Mouse (Mus musculus) embryonic facial prominence, embryonic 10.5 days (tissue): ENCODE measurements around the gene Celsr2. TPM values are rescaled to one million over a fixed set of nuclear protein-coding genes. Genes with fewer than 3 reads are reported as not detected.
A peak's percentile ranks its signal among the peaks of the same experiment; 100 is the strongest.

Experiments used
- DNase-seq: peaks from one replicate; pipeline ENCODE4 v3.0.0-alpha.2; 2017; ENCODE audit warnings: low spot score
- H3K27ac ChIP-seq: fragments of 300-500 bp; sonication (generic); replicated peaks from 2 replicates; pipeline ENCODE4 v1.5.1; 2016; ENCODE audit warnings: mild to moderate bottlenecking
- H3K27me3 ChIP-seq: fragments of 300-500 bp; sonication (generic); replicated peaks from 2 replicates; pipeline ENCODE4 v1.6.1; 2016; ENCODE audit warnings: low read depth, mild to moderate bottlenecking; ENCODE audit not compliant: poor library complexity, severe bottlenecking
- H3K36me3 ChIP-seq: fragments of 300-500 bp; sonication (generic); replicated peaks from 2 replicates; pipeline ENCODE4 v1.6.1; 2016; ENCODE audit warnings: mild to moderate bottlenecking, moderate library complexity
- H3K4me1 ChIP-seq: fragments of 300-500 bp; sonication (generic); 2 replicates; pipeline ENCODE4 v1.6.1; 2016
- H3K4me3 ChIP-seq: fragments of 300-500 bp; sonication (generic); 2 replicates; pipeline ENCODE4 v1.5.1; 2016; ENCODE audit warnings: mild to moderate bottlenecking, moderate library complexity
- H3K9me3 ChIP-seq: fragments of 300-500 bp; sonication (generic); 2 replicates; pipeline ENCODE4 v1.6.1; 2016; ENCODE audit warnings: mild to moderate bottlenecking
- WGBS: fragments of 180-500 bp; shearing (Covaris S2); methylation state at CpG from one replicate; pipeline ENCODE4 v1.1.7; 2016; 5-methylcytosine and 5-hydroxymethylcytosine counted together
- polyA plus RNA-seq: library from polyadenylated mRNA; unstranded; fragments of >200 nt; fragmentation: Nextera tagmentation; extraction: Ambion mirVana; gene quantifications from 2 replicates; pipeline ENCODE4 v1.2.1, GENCODE M21; 2016

Celsr2 gene
- polyA plus RNA-seq, 1 experiment from 2014 or later: 10.2 TPM

DNA sequence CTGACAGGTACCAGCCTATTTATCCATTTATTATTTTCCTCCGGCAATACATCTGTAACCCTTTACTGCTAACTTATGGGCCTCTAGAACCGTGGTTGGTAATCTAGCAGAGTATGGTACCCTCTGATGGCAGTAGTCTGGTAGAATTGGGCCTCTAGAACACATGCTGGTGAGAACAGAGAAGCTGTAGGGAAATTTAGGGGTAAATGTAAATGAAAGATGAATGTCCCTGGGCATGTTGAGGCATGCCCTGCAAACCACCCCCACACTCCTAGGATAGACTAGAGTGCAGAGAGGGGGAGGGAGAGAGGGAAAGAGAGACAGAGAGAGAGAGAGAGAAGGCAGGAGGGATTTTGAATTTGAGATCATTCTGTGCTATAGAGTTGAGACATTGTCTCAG is 30.9 kb downstream of the Celsr2 start:
- Histone ChIP-seq H3K36me3 (peaks cover 31% of the 10 kb centered on the region), H3K27ac (peak overlapping the region; percentile 87), H3K27me3 (no peaks in the 10 kb centered on the region), H3K9me3 (no peaks in the 10 kb centered on the region), H3K4me3 (peak overlapping the region; percentile 72), H3K4me1 (peaks cover 51% of the 10 kb centered on the region)
- 45% methylated on average over 2 of the region's 2 CpGs for WGBS
- DNase-seq: no peak

DNA sequence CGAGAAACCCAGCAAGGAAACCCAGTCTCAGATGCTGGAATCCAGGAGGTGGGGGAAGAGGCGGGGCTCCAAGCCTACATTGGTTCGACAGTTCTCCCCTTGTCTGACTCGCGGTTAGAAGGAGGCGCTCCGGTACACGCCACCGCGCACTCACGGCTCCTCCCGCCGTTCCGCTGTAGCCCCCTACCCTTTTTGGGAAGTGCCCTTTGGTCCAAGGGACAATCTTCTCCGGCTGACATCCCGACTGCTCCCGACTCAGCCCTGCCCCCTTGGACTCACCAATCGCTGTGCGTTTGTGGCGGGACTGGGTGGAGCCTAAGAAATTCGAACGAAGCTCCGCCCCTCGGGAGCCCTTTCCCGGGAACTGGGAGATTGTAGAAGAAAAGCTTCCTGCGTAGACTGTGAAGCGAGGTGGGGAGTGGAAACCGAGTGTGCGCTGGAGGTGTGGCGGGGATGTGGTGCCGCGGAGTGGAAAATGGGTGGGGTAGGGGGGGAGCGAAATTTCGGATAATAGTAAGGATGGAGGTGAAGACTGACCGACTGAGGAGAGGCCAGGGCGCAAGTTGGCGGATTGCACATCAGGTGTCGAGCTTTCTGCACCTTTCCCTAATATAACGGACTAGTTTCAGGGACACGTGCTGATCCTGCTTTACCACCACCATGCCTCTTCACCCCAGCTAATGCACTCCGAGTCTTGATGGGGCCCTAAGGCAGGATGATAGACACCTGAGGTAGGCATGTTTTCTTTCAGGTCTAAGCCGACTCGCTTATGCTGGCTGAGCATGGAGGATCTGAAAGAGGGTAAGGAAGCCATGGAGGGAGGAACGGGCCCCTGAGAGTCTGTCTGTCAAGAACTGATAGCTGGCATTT is 31.6 kb downstream of the Celsr2 start, which contains the start of gene Psrc1:
TSS of gene Psrc1 (plus strand) at position 355 of the 870 bp plus-strand sequence.
- Histone ChIP-seq H3K4me1 (peaks cover 47% of the 10 kb centered on the region), H3K36me3 (peaks cover 31% of the 10 kb centered on the region), H3K4me3 (peak within 1 kb of the TSS; percentile 72), H3K27ac (peak within 1 kb of the TSS; percentile 87), H3K9me3 (no peaks in the 10 kb centered on the region), H3K27me3 (no peaks in the 10 kb centered on the region)
- peak; percentile 94 for DNase-seq
- under 1% methylated on average over 44 of the region's 44 CpGs for WGBS

DNA sequence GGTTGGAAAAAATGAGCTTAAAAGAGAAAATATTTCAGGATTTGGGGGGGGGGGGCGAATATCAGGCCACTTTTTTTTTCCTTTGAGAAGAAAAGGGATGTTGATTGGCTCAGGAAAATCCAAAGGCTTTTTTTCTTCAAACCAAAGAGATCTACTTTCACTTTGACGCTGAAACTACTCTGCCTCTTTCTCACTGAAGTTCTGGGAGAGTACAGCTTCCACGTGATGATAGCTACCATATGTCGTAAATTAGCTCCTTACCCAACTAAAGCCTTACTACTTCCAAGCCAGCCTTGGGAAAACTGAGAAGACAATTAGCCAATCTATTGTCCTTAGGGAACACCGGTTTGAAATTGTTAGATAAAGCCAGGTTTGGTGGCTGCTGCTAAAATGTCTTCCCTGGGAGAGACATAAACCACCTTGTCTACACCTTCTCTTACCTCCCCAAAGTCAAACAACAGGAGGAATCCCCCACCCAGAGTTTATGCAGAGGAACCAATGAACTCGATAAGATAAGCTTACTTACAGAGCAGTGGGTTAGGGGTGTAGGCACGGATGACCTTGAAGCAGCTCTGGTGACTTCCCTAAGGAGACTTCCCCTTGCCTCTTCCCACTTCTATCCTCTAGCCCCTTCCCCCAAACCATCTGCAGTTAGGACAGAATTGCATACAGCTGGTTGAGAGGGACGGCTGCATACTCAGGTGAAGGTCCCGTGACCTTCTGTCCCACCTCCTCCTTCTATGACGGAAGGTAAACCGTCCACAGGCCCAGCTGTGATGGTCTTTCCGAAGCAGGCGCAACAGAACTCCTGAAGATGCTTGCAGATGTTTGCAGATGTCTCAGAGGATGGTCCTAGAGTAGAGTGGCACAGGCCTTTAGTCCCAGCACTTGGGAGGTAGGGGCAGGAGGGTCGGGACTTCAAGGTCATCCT is 33.1 kb downstream of the Celsr2 start:
- Histone ChIP-seq H3K27ac (peak overlapping the region; percentile 87), H3K4me3 (peak overlapping the region; percentile 72), H3K36me3 (peaks cover 24% of the 10 kb centered on the region), H3K9me3 (no peaks in the 10 kb centered on the region), H3K4me1 (peaks cover 43% of the 10 kb centered on the region), H3K27me3 (no peaks in the 10 kb centered on the region)
- 48% methylated on average over 14 of the region's 14 CpGs for WGBS
- peak; percentile 38 for DNase-seq

DNA sequence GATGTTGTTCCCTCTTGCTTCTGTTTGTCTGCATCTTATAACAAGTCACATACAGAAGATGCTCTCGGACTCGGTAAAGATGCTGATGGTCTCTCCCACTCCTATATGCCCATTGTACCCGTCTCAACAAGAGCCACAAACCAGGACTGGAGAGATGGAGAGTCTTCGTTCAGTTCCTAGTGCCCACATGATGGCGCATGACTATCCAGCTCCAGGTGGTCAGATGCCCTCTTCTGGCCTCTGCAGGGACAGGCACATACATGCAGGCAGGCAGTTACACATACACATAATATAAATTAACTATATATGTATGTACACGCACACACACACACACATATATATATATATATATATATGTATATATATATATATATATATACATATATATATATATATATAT is 34.7 kb downstream of the Celsr2 start:
- no peaks in the 10 kb centered on the region for H3K27me3 ChIP-seq
- no peaks in the 10 kb centered on the region for H3K9me3 ChIP-seq
- WGBS: 72% methylated on average over 6 of the region's 6 CpGs
- peaks cover 9% of the 10 kb centered on the region for H3K36me3 ChIP-seq
- no peak overlapping the region for H3K4me3 ChIP-seq
- H3K27ac ChIP-seq: no peak overlapping the region
- H3K4me1 ChIP-seq: peaks cover 43% of the 10 kb centered on the region
- no peak for DNase-seq

DNA sequence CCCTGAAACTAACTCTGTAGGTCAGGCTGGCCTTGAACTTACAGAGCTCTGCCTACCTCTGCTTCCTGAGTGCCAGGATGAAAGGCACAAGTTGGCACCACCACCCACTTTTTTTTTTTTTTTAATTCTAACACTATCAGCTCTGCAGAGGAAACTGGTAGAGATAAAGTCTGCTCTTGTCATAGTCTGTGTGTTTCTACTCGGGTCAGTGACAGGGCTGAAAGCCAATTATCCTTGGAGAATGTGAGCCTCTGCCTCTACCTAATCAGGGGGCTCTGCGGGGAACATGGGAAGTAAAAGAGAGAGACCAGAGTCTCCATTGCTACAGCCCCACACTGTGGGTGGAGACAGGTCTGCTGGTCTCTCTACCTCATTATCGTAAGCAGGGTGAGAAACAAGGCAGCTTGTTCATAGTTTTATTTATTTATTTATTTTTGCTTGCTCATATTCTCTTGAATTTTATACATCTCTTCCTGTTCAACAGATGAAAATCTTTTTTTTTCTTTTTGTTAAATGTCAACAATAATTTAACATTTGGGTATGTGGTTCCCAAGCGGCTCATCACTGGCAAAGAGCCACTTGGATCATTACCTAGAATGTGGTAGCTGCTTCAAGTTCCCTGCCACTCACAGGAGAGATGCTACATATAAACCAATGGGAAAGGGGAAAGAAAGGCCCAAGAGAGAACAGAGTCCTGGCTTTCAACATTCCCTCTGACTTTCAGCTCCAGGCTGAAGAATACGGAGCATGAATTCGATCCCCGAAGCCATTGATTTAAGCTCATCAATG is 36.3 kb downstream of the Celsr2 start:
- DNase-seq: no peak
- Histone ChIP-seq H3K4me1 (peaks cover 29% of the 10 kb centered on the region), H3K36me3 (no peaks in the 10 kb centered on the region), H3K27ac (no peak overlapping the region), H3K27me3 (no peaks in the 10 kb centered on the region), H3K9me3 (no peaks in the 10 kb centered on the region), H3K4me3 (no peak overlapping the region)
- 79% methylated on average over 7 of the region's 7 CpGs for WGBS

DNA sequence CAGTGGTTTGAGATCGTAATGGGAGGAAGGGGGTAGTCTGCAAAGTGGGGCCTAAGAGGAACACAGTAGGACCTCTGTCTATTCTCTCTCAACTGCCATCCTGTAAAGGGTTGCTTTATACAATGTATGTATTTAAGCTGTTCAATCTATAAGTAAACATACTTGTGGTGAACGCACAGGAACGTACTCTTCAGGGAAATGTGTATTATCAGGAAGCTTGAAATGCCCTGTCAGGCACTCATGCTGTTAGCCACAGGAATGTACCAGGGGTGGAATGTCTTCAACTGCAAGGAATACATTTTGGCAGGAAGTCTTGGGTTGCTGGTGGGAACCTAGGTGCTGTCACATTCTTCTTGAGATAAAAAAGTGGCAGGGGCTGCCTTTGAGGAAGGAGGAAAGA is 42.7 kb downstream of the Celsr2 start:
- no peak overlapping the region for H3K27ac ChIP-seq
- no peaks in the 10 kb centered on the region for H3K27me3 ChIP-seq
- no peak overlapping the region for H3K4me3 ChIP-seq
- H3K36me3 ChIP-seq: no peaks in the 10 kb centered on the region
- H3K9me3 ChIP-seq: no peaks in the 10 kb centered on the region
- 87% methylated on average over 3 of the region's 3 CpGs for WGBS
- no peak for DNase-seq
- peaks cover 14% of the 10 kb centered on the region for H3K4me1 ChIP-seq

DNA sequence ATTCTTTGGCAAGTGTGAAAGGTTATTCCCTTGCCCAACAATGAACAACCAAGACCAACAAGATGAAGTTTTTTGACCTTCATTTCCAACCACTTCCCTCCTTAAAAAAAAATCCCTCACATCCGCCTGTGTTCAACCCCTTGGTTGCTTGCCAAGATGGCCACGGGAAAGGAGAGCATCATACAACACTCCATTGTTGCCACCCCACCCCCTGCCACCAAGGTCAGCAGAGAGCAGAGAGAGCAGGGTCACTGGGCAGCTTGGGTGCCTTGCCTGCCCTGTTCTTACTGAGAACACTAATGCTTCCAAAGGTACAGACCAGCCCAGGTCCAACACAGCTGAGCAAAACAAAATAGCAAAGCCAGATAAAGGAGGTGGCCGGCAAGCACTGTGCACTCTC is 43.1 kb downstream of the Celsr2 start:
- Histone ChIP-seq H3K27me3 (no peaks in the 10 kb centered on the region), H3K4me1 (peaks cover 16% of the 10 kb centered on the region), H3K36me3 (no peaks in the 10 kb centered on the region), H3K4me3 (no peak overlapping the region), H3K9me3 (no peaks in the 10 kb centered on the region), H3K27ac (no peak overlapping the region)
- WGBS: 60% methylated on average over 3 of the region's 3 CpGs
- no peak for DNase-seq

DNA sequence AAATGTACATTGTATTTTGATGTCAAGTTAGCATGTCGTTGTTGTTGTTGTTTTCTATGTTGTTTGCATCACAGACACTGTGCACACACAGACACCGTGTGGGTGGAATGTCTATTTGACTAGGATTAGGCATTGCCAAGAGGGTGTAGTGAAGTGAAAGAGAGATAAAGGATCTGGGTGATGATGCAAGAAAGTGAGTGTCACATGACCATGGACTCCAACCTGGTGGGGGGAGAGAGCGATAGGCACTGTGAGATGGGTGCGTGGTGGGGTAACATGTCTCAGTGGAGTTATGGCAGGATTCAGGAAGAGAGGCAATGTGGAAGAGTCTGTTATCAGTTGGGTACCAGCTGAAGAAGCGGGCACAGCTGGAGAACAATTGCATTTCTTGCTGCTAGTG is 46.6 kb downstream of the Celsr2 start:
- H3K4me1 ChIP-seq: peaks cover 27% of the 10 kb centered on the region
- H3K36me3 ChIP-seq: no peaks in the 10 kb centered on the region
- 82% methylated on average over 5 of the region's 5 CpGs for WGBS
- no peaks in the 10 kb centered on the region for H3K9me3 ChIP-seq
- no peak overlapping the region for H3K27ac ChIP-seq
- no peaks in the 10 kb centered on the region for H3K27me3 ChIP-seq
- DNase-seq: no peak
- no peak overlapping the region for H3K4me3 ChIP-seq

DNA sequence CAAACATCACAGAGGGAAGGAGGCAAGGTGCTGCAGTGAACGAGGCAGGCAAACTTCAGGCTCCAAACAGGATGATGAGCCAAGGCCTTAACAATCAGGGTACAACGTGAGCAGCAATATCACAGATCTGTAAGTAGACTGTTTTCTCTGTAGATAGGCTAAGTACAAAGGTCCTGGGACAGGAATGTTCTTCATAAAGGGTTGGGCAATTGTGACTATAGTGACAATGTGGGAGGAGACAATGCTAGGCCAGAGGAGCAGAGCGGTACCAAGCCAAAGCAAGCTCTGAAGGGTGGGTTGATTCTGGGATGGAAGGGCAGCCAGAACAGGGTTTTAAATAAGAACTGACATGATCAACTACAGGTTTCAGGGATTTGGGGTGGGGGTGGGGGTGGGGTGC is 47.5 kb downstream of the Celsr2 start:
- WGBS: 86% methylated on average over 3 of the region's 3 CpGs
- DNase-seq: no peak
- no peak overlapping the region for H3K27ac ChIP-seq

DNA sequence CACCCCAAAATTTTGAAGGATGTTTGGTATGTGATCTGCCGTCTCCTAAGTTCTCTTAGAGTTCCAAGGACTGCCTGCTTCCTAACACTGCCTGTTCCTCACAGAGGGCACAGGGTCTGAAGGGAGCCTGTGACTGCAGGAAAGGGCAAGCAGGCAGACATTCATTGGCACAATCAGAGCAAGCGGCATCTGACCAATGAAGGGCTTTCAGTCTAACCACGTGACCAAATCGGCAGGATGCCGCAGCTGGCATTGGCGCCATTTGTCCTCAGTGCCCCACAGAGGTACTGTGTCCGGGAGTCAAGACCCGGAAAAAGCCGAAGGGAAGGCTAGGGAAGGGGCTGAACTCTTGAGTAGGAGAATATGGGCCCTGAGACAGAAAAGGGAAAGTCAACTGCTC is 48.2 kb downstream of the Celsr2 start:
- peak; percentile 31 for DNase-seq
- H3K9me3 ChIP-seq: no peaks in the 10 kb centered on the region
- no peaks in the 10 kb centered on the region for H3K27me3 ChIP-seq
- H3K4me3 ChIP-seq: no peak overlapping the region
- WGBS: 69% methylated on average over 9 of the region's 9 CpGs
- H3K27ac ChIP-seq: no peak overlapping the region
- H3K36me3 ChIP-seq: no peaks in the 10 kb centered on the region
- H3K4me1 ChIP-seq: peaks cover 26% of the 10 kb centered on the region

More for the DNA sequence above, 47.5 kb downstream of the Celsr2 start:
- H3K9me3 ChIP-seq: no peaks in the 10 kb centered on the region
- no peak overlapping the region for H3K4me3 ChIP-seq
- no peaks in the 10 kb centered on the region for H3K27me3 ChIP-seq
- H3K4me1 ChIP-seq: peaks cover 30% of the 10 kb centered on the region
- H3K36me3 ChIP-seq: no peaks in the 10 kb centered on the region

DNA sequence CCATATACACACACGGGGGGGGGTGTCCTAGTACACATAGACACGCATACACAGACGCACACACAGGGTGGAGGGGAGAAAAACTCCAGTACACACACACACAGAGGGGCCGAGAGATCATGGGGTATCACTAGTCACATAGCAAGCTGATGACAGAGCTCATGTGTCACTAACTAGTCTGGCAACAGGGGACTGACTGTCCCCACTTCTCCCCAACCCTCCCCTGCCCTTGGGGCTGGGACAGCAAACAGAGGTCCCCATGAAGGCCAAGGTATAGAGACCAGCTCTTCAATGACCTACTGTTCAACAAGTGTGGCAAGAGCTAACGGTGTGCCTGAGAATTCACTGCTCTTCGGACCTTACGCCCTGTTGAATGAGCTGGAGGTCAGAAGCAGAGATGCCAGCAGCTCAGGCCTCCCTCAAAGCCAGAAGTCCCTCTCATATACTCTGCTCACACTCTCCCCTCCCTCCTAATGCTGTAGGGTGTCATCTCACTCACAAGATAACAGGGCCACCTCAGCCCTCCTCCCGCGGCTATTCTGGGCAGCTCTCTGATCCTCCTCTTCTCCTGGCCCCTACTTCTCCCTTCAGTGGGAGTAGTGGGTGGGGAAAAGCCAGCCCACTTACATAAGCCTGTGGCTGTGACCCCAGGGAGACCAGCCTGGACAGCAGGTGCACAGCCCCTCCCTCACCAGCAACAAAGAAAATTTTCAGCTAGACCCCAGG is 50.9 kb downstream of the Celsr2 start, which contains the start of gene Mybphl:
TSS of gene Mybphl (plus strand) at position 642 of the 726 bp plus-strand sequence.
- H3K27ac ChIP-seq: peak within 1 kb of the TSS; percentile 21; the same call in 1 of the 2 replicates
- 74% methylated on average over 9 of the region's 9 CpGs for WGBS
- H3K36me3 ChIP-seq: no peaks in the 10 kb centered on the region
- H3K4me3 ChIP-seq: no peak within 1 kb of the TSS
- H3K4me1 ChIP-seq: peaks cover 39% of the 10 kb centered on the region
- no peak for DNase-seq
- H3K9me3 ChIP-seq: no peaks in the 10 kb centered on the region
- no peaks in the 10 kb centered on the region for H3K27me3 ChIP-seq
